Mouse (Mus musculus): ENCODE results near the gene Rad51d. TPM values are rescaled to one million over a fixed set of nuclear protein-coding genes. Genes with fewer than 3 reads are reported as not detected.
A peak's percentile ranks its signal among the peaks of the same experiment; 100 is the strongest.

Rad51d gene
- total RNA-seq, 2 experiments from 2014 or later = 11.5 to 15.3 TPM

DNA sequence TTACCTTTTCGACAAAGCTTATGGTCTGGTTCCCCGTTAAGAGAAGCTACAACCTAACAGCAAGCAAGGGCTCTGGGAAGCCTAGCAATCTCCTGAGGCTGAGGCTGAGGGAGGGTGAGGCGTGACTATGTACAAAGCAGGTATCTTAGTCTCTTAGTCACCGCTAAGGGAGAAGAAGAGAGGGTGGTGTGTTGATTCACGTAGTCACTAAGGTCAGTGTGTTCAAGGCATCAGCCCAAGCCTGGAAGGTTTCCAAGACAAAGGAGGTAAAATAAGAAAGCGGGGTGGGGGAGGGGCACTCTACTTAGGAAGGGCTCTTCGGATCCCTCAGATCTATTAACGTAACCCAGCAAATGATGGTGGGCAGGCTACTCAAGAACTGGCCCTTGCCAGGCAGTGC is 28.9 kb downstream of the Rad51d start:
- ATAC-seq (replicated peaks; ENCODE audit: poor library complexity, severe bottlenecking) = no peak

DNA sequence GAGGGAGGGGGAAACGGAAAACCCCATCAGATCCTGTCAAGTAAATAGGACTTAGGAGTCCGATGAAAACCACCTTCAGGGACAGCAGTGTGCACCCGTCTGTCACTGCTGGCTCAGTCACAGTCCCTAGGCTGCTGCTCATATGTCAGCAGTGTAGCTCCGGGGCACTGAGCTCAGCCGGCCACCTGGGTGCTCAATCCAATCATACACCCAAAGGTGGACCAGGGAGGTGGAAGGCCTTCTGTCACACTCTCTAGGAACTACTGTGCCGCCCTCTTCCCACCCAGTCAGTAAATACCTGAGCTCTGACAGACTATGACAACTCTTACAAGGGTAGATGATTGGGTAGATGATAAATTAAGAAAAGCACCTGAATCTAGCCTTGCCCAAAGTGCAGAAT is 29.7 kb downstream of the Rad51d start:
- peak; percentile 20; the same call in 1 of the 2 replicates for ATAC-seq (replicated peaks; ENCODE audit: poor library complexity, severe bottlenecking)

DNA sequence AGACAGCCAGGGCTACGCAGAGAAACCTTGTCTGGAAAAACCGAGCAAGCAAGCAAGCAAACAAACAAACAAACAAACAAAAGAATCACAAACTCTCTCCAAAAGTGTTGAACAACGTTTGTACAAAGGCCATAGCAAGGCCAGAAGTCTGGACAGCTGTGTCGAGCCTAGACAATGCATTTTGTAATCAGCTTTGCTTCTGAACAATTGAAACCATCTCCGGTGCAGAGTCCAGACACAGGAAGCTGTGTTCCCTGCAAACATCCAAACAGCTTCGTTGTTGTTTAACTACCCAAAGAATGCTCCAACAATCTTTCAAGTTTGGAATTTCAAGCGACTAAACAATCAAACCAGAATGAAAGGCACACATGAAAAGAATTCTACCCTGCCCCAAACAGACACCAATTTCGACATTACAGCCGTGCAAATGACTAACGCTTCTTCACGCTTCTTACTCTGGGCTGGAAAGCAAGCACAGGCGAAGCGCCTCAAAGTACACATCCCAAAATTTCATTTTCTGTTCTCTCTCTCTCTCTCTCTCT is 33.0 kb downstream of the Rad51d start:
- no peak for ATAC-seq (replicated peaks; ENCODE audit: poor library complexity, severe bottlenecking)

DNA sequence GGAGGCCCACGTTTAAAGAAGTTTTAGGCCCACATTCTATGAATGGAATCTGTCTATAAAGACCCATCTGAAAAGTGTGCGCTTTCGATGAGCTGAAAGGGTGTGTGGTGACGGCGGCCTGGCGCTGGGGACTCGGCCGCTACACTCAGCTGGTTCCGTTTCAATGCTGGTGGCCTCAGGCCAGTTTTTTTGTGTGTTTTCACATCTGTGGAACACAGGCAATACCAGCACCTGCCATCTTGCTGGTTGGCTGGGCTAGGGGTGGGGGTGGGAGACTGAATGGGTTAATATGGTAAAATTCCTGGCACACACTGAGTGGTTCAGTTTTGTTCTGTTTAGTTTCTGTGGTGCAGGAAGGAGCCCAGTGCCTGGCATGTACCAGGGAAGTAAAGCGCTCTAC is 34.4 kb downstream of the Rad51d start:
- ATAC-seq (replicated peaks; ENCODE audit: poor library complexity, severe bottlenecking) = no peak

GRCm38 (mm10) chr11:82855327-82855973 is 35.0 kb downstream of the Rad51d start:
- 0 out of 2 replicates have a peak, but pooled peaks have one; percentile 17 for ATAC-seq (replicated peaks; ENCODE audit: poor library complexity, severe bottlenecking)

GRCm38 (mm10) chr11:82854111-82854510 is 36.3 kb downstream of the Rad51d start:
- ATAC-seq (replicated peaks; ENCODE audit: poor library complexity, severe bottlenecking) = no peak

- no peak for ATAC-seq (replicated peaks; ENCODE audit: poor library complexity, severe bottlenecking)
Observed at GRCm38 (mm10) chr11:82852958-82853357, 37.5 kb downstream of the Rad51d start.

- ATAC-seq (replicated peaks; ENCODE audit: poor library complexity, severe bottlenecking) = no peak
Observed at GRCm38 (mm10) chr11:82852540-82852939, 37.9 kb downstream of the Rad51d start.

GRCm38 (mm10) chr11:82852115-82852514 is 38.3 kb downstream of the Rad51d start:
- ATAC-seq (replicated peaks; ENCODE audit: poor library complexity, severe bottlenecking) = no peak

DNA sequence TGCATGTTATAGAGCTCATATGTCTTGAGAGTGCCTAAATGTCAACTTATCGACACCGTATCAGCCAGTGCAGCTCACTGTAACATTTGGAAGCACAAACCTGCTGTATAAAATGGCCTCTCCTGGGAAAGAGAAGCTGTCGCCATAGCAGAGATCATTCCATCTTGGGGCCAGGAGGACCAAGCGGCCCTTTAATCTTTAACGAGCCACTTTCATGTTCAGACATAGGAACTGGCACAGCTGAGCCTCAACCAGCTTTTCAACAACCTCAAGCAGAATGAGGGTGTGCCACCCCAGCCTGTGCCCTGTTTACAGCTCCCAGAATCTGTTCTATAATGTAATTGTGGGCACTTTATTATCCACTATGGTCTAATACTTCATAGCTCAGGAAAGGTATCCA is 40.2 kb downstream of the Rad51d start:
- no peak for ATAC-seq (replicated peaks; ENCODE audit: poor library complexity, severe bottlenecking)

GRCm38 (mm10) chr11:82847571-82848000 is 42.8 kb downstream of the Rad51d start:
- ATAC-seq (replicated peaks; ENCODE audit: poor library complexity, severe bottlenecking) = no peak

DNA sequence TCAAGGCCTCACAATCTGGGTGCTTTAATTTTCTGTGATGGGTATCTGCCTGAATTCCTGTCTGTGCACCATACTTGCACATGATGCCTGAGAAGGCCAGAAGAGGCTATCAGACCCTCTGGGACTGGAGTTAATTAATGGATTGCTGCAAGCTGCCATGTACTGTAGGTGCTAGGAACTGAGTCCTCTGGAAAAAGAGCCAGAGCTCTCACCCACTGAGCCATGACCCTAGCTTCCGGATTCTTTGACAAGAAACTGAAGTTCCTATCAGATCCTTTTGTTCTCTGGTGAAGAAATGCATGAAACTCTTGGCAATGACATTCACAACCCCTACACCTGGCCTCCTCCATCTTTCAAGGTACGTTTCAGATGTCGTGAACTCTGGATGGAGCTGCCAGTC is 43.5 kb downstream of the Rad51d start:
- ATAC-seq (replicated peaks; ENCODE audit: poor library complexity, severe bottlenecking) = no peak

- ATAC-seq (replicated peaks; ENCODE audit: poor library complexity, severe bottlenecking) = peak; percentile 31
Observed at GRCm38 (mm10) chr11:82846079-82846436, 44.4 kb downstream of the Rad51d start.

- ATAC-seq (replicated peaks; ENCODE audit: poor library complexity, severe bottlenecking) = peak; percentile 94
Observed at GRCm38 (mm10) chr11:82845415-82846078, 44.9 kb downstream of the Rad51d start.

- ATAC-seq (replicated peaks; ENCODE audit: poor library complexity, severe bottlenecking) = no peak
Observed at GRCm38 (mm10) chr11:82844771-82845414, 45.5 kb downstream of the Rad51d start.

- ATAC-seq (replicated peaks; ENCODE audit: poor library complexity, severe bottlenecking) = no peak
Observed at GRCm38 (mm10) chr11:82838511-82838910, 51.9 kb downstream of the Rad51d start.

DNA sequence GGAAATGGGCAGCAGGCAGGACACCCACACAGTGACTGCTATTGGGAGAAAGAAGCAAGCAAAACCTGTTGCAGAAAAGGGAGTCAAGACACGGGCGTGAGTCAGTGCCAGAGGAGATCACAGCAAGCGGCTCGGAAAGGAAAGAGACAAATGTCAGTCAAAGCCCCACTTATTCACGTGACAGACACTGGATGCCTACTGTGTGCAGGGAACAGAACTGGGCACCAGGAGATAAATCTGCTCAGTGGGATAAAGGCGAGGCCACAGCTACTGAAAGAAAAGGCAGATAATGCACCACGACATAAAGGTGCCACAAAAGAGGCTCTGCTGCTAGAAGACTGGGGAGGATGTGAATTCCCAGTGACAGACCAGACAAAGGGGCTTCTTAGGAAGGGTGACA is 52.6 kb downstream of the Rad51d start:
- ATAC-seq (replicated peaks; ENCODE audit: poor library complexity, severe bottlenecking) = no peak

DNA sequence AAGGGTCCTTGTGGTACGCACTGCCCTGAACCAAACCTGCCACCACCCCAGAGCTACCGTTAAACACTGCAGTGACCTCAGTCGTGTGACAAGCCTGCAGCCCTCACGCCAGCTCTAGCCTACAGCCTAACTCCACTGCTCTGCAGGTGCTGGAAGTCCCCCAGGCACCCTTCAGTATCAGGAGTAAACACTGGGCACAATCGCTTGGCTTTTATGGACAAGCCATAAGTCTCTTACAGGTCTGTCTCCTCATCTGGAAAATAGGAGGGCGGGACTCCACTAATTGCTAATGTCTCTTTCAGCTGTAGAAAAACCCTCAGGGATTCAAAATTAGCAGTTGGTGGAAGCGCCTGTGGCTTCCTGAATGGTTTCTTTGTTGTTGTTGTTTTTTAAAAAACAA is 53.2 kb downstream of the Rad51d start:
- ATAC-seq (replicated peaks; ENCODE audit: poor library complexity, severe bottlenecking) = no peak

GRCm38 (mm10) chr11:82835616-82836432 is 54.6 kb downstream of the Rad51d start:
- ATAC-seq (replicated peaks; ENCODE audit: poor library complexity, severe bottlenecking) = no peak

- ATAC-seq (replicated peaks; ENCODE audit: poor library complexity, severe bottlenecking) = peak; percentile 73
Observed at GRCm38 (mm10) chr11:82834359-82834758, 56.1 kb downstream of the Rad51d start.
